Mouse (Mus musculus) lung, postnatal 0 days (tissue): ENCODE measurements at regions not wholly inside any gene's neighbourhood (a gene's known extent, or its start where the extent isn't known, plus 50 kb on each side); places are given as distances from the start of the nearest gene placed in this dataset.
"Not testable (repeated sequence)": the region's sequence is repeated elsewhere in the genome, so short reads cannot be mapped to it uniquely, and the experiment has no call there.

Experiments used
- ATAC-seq: fragments of 200-750 bp; cut with Nextera tagmentation; 2 replicates; pipeline ENCODE4 v1.8.0; 2017; ENCODE audit warnings: moderate library complexity
- DNase-seq: peaks from one replicate; pipeline ENCODE4 v3.0.0-alpha.2; 2016; ENCODE audit warnings: low spot score
- H3K27ac ChIP-seq: fragments of 300-500 bp; sonication (generic); 2 replicates; pipeline ENCODE4 v1.5.1; 2014; ENCODE audit warnings: antibody characterized with exemption, mild to moderate bottlenecking, low read length, mixed read lengths
- H3K27me3 ChIP-seq: fragments of 300-500 bp; sonication (generic); replicated peaks from 2 replicates; pipeline ENCODE4 v1.6.1; 2014; ENCODE audit warnings: low read length, mixed read lengths; ENCODE audit not compliant: insufficient read depth
- H3K36me3 ChIP-seq: fragments of 300-500 bp; sonication (generic); 2 replicates; pipeline ENCODE4 v1.6.1; 2014; ENCODE audit warnings: low read length, mixed read lengths; ENCODE audit not compliant: insufficient read depth
- H3K4me1 ChIP-seq: fragments of 300-500 bp; sonication (generic); 2 replicates; pipeline ENCODE4 v1.6.1; 2014; ENCODE audit warnings: antibody characterized with exemption, low read depth, low read length, mixed read lengths; ENCODE audit not compliant: insufficient read depth
- H3K4me2 ChIP-seq: fragments of 300-500 bp; sonication (generic); replicated peaks from 2 replicates; pipeline ENCODE4 v1.6.1; 2014; ENCODE audit warnings: low read depth, mild to moderate bottlenecking, low read length, moderate library complexity, mixed read lengths
- H3K4me3 ChIP-seq: fragments of 300-500 bp; sonication (generic); 2 replicates; pipeline ENCODE4 v1.5.1; 2014; ENCODE audit warnings: low read depth, low read length
- H3K9ac ChIP-seq: fragments of 300-500 bp; sonication (generic); replicated peaks from 2 replicates; pipeline ENCODE4 v1.6.1; 2014; ENCODE audit warnings: low read depth, mild to moderate bottlenecking
- H3K9me3 ChIP-seq: fragments of 300-500 bp; sonication (generic); 2 replicates; pipeline ENCODE4 v1.6.1; 2016; ENCODE audit warnings: low read length, mixed read lengths
- CTCF ChIP-seq: IDR thresholded peaks from 2 replicates; pipeline ENCODE4 v1.5.1; 2016; ENCODE audit warnings: antibody characterized with exemption, mild to moderate bottlenecking
- EP300 ChIP-seq: IDR thresholded peaks from 2 replicates; pipeline ENCODE4 v1.6.1; 2016; ENCODE audit warnings: antibody characterized with exemption, mild to moderate bottlenecking, control low read depth
- WGBS: fragments of 180-500 bp; shearing (Covaris S2); extraction: QIAGEN DNeasy Blood & Tissue Kit; methylation state at CpG from one replicate; pipeline ENCODE4 v1.1.7; 2014; 5-methylcytosine and 5-hydroxymethylcytosine counted together

GRCm38 (mm10) chr3:31603237-31603636 is 293.1 kb upstream of the Slc7a14 start:
- Histone ChIP-seq H3K4me3 (no peak overlapping the region), H3K9me3 (no peaks in the 10 kb centered on the region), H3K9ac (no peak overlapping the region), H3K27ac (no peak overlapping the region), H3K4me2 (no peak overlapping the region), H3K27me3 (no peaks in the 10 kb centered on the region), H3K36me3 (no peaks in the 10 kb centered on the region), H3K4me1 (no peaks in the 10 kb centered on the region)
- no peak for TF ChIP-seq EP300
- TF ChIP-seq CTCF: peak; percentile 90
- ATAC-seq: no peak
- DNase-seq: peak; percentile 65
- WGBS: 15% methylated on average over 7 of the region's 7 CpGs

GRCm38 (mm10) chr3:31596581-31596980 is 286.4 kb upstream of the Slc7a14 start:
- not testable (repeated sequence) for H3K4me3 ChIP-seq, H3K4me2 ChIP-seq, DNase-seq, H3K27ac ChIP-seq, H3K9ac ChIP-seq, H3K4me1 ChIP-seq, ATAC-seq, H3K27me3 ChIP-seq, H3K9me3 ChIP-seq, H3K36me3 ChIP-seq
- 54% methylated on average over 4 of the region's 4 CpGs for WGBS

- DNase-seq (no peak), ATAC-seq (no peak)
- no peaks in the 10 kb centered on the region for H3K27me3 ChIP-seq
- TF ChIP-seq EP300: no peak
- TF ChIP-seq CTCF: no peak
- 50% methylated on average over 2 of the region's 2 CpGs for WGBS
- no peaks in the 10 kb centered on the region for H3K4me1 ChIP-seq
- H3K27ac ChIP-seq: no peak overlapping the region
- H3K9me3 ChIP-seq: no peaks in the 10 kb centered on the region
- H3K4me3 ChIP-seq: no peak overlapping the region
- no peak overlapping the region for H3K4me2 ChIP-seq
- H3K36me3 ChIP-seq: no peaks in the 10 kb centered on the region
- H3K9ac ChIP-seq: no peak overlapping the region
These were observed 275.8 kb upstream of the Slc7a14 start for GRCm38 (mm10) chr3:31585971-31586370.

GRCm38 (mm10) chr3:31573849-31574248 is 263.7 kb upstream of the Slc7a14 start:
- 85% methylated on average over 3 of the region's 3 CpGs for WGBS

More at GRCm38 (mm10) chr3:31573849-31574248, 263.7 kb upstream of the Slc7a14 start:
- ATAC-seq (no peak), DNase-seq (no peak)
- Histone ChIP-seq H3K27me3 (no peaks in the 10 kb centered on the region), H3K27ac (no peak overlapping the region), H3K36me3 (no peaks in the 10 kb centered on the region), H3K4me2 (no peak overlapping the region), H3K4me3 (no peak overlapping the region), H3K9me3 (0 out of 2 replicates have a peak, but pooled peaks cover 3% of the 10 kb centered on the region), H3K4me1 (no peaks in the 10 kb centered on the region), H3K9ac (no peak overlapping the region)
- no peak for TF ChIP-seq EP300
